Mouse (Mus musculus): ENCODE results near the gene Tssk4. TPM values are rescaled to one million over a fixed set of nuclear protein-coding genes. Genes with fewer than 3 reads are reported as not detected.

Tssk4 gene
- total RNA-seq, 4 experiments from 2014 or later, result 0.44 to 0.88 (median 0.52) TPM

GRCm38 (mm10) chr14:55643060-55643907 is 6.7 kb upstream of the Tssk4 start, which contains the start of gene Tm9sf1:
TSS of gene Tm9sf1 (minus strand) at chr14:55643806.
- peak; percentile 86 for DNase-seq (ENCODE audit: low spot score)

GRCm38 (mm10) chr14:55644261-55644888 is 5.6 kb upstream of the Tssk4 start:
- peak; percentile 41 for DNase-seq (ENCODE audit: low spot score)

- DNase-seq (ENCODE audit: low spot score), result no peak
These were observed 1.5 kb downstream of the Tssk4 start for GRCm38 (mm10) chr14:55651528-55651927.

DNA sequence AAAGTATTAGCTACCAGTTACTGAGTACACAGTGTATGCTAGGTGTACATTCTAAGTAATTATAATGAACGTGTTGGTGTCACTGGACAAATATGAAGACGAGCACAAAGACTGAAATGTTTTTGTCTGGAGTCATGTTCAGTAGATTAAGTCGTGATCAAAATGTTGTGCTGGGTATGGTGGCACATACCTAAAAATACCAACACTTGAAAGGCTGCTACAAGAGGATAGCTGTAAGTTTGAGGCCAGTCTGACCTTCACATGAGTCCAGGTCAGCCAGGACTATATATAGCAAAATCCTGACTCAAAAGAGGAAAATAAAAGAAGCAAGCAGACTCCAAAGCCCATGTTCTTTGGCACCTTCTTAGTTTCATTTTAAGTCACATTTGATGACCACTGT is 7.0 kb downstream of the Tssk4 start:
- no peak for DNase-seq (ENCODE audit: low spot score)

DNA sequence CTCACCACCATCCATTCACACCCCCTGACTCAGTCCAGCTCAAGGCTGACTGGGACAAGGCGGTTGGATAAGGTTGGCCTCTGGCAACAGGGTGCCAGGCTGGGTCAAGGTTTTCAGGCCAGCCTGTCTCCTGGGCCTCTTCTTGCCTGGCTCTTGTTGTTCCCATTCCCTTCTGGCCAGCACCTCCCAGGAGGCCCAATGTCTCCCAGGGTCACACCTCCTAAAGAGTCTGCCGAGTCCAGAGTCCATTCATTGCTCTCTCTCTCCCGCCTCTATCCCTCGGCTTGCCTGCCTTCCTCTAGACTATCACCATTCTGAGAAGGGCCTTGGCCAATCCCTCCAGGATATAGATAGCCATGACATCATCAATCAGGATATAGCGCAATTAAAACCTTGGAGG is 8.0 kb downstream of the Tssk4 start:
- DNase-seq (ENCODE audit: low spot score), result no peak

- peak; percentile 64 for DNase-seq (ENCODE audit: low spot score)
These were observed 10.1 kb downstream of the Tssk4 start, which contains the start of gene Mdp1 for GRCm38 (mm10) chr14:55659960-55660573. TSS of gene Mdp1 (minus strand) at chr14:55660508.

DNA sequence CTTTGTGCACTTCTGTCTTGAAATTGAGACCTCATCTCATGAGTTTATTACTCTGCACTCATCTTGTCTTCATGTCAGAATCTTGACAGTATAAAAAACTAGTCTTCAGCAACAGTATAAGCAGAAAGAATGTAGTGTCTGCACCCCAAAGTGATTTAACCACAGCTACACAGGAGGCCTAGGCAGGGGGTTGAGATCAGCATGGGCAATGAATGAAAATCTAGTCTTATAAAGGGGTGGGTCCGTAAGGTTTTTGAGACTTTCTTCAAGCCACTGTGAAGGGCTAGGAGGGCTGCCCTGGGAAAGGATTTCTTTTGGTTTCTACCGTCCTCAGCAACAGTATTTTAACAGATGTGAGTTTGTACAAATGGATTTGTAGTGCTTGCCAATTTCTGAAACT is 10.7 kb downstream of the Tssk4 start:
- no peak for DNase-seq (ENCODE audit: low spot score)

DNA sequence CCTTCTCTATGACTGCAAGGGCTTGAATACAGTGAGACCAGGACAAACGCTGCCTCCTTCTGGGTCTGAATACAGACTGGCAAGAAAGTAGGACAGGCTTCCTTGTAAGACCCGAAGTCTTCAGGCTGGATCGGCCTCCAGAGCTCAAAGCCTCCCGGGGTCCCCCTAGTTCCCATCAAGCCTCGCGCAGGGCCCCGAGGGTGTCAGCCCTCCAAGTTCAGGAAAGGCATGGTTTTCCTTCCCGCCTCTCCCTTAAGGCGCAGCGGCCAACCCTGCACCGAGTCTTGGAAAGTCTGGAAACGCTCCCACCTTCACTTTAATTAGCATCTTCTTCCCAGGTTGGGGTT is 21.5 kb downstream of the Tssk4 start:
- DNase-seq (ENCODE audit: low spot score), result no peak

GRCm38 (mm10) chr14:55671833-55672740 is 22.1 kb downstream of the Tssk4 start, which contains the start of the genes Gmpr2 and Nedd8:
TSS of gene Gmpr2 (plus strand) at chr14:55671941.
TSS of gene Nedd8 (minus strand) at chr14:55672124.
- peak; percentile 93 for DNase-seq (ENCODE audit: low spot score)

- no peak for DNase-seq (ENCODE audit: low spot score)
These were observed 22.7 kb downstream of the Tssk4 start for GRCm38 (mm10) chr14:55672741-55673060.

- DNase-seq (ENCODE audit: low spot score), result no peak
These were observed 27.6 kb downstream of the Tssk4 start for GRCm38 (mm10) chr14:55677615-55678014.

DNA sequence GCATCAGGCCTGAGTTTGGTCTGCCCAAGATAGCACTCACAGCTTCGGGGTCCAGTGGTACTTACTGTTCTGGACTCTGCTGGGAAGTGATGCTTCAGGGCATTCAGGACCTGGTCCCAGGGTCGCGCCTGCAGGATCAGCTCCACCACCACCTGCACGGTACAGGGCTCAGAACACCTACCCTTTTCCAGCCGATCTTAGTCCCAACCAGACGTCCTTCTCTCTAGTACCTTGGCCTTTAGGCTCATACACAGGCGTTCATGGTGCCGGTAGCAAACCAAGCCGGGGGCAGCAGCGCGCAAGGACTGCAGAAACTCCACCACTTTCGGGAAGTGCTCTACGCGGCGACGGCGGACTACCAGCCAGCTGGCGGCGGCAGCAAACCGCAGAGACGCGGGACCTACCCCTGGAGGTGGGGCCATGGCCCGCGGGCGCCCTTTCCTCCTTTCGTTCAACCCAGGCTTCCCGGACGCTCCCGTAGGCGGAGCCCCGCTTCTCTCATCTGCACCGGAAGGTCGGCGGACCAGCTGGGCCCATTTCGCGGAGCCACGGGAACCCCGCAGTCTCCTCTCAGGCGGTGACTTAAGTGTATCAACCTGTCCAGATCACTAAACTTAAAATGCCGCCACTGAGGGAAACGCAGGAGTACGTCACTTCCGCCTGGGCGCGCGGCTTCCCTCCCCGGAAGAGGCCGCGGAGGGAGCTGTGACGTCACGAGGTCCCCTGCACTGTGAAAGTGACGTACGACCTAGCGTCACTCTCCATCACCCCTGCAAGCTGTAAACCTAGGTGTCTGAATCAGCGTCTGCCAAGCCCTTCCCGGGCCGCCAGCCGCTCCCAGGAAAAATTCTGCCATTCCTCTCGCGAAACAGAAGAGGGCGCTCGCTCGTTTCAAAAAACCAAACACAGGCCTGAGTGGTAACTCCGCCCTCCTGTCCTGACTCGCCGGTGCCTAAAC is 31.5 kb downstream of the Tssk4 start, which contains the start of gene Tinf2:
Tinf2 (minus strand) TSS at position 661 of the 958 bp plus-strand sequence.
- DNase-seq (ENCODE audit: low spot score), result peak; percentile 91

DNA sequence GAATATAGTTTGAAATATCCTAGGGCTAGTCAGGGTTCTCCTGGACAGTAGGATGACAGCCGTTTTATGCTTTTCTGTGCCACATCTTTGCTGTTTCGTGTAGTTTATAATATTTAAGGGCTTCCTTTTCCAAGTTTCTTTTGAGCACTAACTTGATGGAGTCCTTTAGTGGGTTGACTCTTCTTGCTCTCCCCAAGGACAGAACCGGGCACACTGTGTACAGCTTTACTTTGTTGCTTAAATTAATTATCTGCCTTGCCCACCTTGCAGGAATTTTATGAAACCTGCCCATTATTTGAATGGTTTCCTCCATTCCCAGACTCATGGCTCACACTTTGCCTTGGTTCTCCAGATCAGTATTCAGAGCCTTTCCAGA is 32.1 kb downstream of the Tssk4 start:
- DNase-seq (ENCODE audit: low spot score), result no peak

DNA sequence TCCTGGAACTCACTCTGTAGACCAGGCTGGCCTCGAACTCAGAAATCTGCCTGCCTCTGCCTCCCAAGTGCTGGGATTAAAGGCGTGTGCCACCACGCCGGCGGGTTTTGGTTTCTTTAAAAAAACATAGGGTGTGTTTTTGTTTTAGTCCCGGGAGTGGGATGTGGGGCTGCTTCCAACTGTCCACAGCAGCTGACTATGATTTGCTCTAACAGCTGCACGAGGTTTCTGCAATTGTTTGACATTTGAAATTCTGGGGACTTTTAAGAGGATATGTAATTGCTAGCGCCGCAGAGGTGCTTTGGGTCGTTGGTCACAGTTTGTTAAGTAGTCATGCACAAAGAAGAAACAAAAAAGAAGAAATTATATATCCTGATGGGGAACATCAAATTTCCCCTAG is 39.4 kb downstream of the Tssk4 start:
- no peak for DNase-seq (ENCODE audit: low spot score)

DNA sequence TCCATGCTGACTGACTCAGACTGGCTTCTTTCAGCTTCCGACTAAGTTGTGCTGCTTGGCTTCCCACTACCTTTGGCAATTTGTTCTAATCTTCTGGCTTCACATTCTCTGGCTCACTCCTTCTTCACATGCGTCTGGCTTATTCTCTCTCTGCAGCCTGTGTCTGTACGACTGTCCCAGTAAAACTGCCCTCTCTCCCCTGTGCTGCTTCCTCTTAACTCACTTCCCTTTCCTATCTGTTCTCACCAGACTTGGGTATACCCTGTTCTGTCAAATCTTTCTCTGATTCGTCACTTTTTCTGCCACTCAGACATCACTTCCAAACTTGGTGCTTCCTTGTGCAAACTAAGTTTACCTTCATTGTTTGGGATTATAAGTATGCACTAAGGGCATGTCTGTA is 47.2 kb downstream of the Tssk4 start:
- no peak for DNase-seq (ENCODE audit: low spot score)

DNA sequence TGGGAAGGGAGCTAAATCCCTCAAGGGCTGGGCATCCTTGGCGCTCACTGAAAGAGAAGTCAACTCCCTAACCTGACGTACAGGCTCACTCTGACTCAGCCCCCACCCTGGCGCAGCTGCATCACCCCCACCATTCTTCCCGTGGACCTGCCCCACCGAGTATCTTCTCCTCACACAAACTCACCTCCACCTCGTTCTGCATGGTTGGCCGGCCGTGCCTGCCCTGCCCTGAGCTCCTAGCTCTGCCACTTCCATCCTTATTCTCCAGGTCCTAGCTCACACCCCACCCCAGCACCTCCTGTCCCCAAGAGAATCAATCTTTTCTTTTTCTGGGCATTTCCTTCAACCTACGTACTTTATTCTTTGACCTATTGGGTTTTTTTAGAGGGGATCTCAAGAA is 51.1 kb downstream of the Tssk4 start:
- DNase-seq (ENCODE audit: low spot score), result no peak

Data from heart, adult 8-10 months (tissue).